Mouse (Mus musculus) small intestine, adult 2 months (tissue): ENCODE data around the gene Ttc24. TPM values are rescaled to one million over a fixed set of nuclear protein-coding genes. Genes with fewer than 3 reads are reported as not detected.

Source experiments
- H3K27ac ChIP-seq: fragments of 200-500 bp; 2 replicates; pipeline ENCODE4 v1.5.1; 2012; ENCODE audit warnings: low read depth, low read length, control low read depth, inconsistent platforms; ENCODE audit not compliant: insufficient read depth
- H3K27me3 ChIP-seq: fragments of 200-500 bp; 2 replicates; pipeline ENCODE4 v1.6.1; 2012; ENCODE audit warnings: mild to moderate bottlenecking, moderate library complexity, low read length, inconsistent platforms; ENCODE audit not compliant: control insufficient read depth, insufficient read depth
- H3K36me3 ChIP-seq: fragments of 200-500 bp; 2 replicates; pipeline ENCODE4 v1.6.1; 2012; ENCODE audit warnings: mild to moderate bottlenecking, low read length, control low read depth, inconsistent platforms; ENCODE audit not compliant: control insufficient read depth, insufficient read depth
- H3K4me1 ChIP-seq: fragments of 200-500 bp; 2 replicates; pipeline ENCODE4 v1.6.1; 2012; ENCODE audit warnings: low read length, inconsistent platforms, mixed read lengths; ENCODE audit not compliant: control insufficient read depth, insufficient read depth, insufficient read length
- H3K4me3 ChIP-seq: fragments of 200-500 bp; 2 replicates; pipeline ENCODE4 v1.5.1; 2012; ENCODE audit warnings: low read depth, mild to moderate bottlenecking, control low read depth, inconsistent platforms, low read length, moderate library complexity
- CTCF ChIP-seq: fragments of 200-500 bp; IDR thresholded peaks from 2 replicates; pipeline ENCODE4 v1.5.1; 2012; ENCODE audit warnings: low read depth, mild to moderate bottlenecking, control low read depth, inconsistent platforms, low read length, moderate library complexity, mixed read lengths; ENCODE audit not compliant: insufficient replicate concordance, insufficient read length; ENCODE audit errors: extremely low read depth
- POLR2A ChIP-seq: fragments of 200-500 bp; IDR thresholded peaks from 2 replicates; pipeline ENCODE4 v1.6.1; 2012; ENCODE audit warnings: low read depth, mild to moderate bottlenecking, control low read depth, inconsistent platforms, low read length, moderate library complexity
- WGBS: fragments of 180-500 bp; shearing (Covaris S2); methylation state at CpG from one replicate; pipeline ENCODE4 v1.1.7; 2018; 5-methylcytosine and 5-hydroxymethylcytosine counted together
- polyA plus RNA-seq: library from polyadenylated mRNA; depleted of rRNA; stranded (reverse); fragments of >200 nt; gene quantifications from 2 replicates; pipeline ENCODE4 v1.2.3, GENCODE M21; 2012; rRNA removed

The Ttc24 gene
- polyA plus RNA-seq = not detected in 2 replicates

GRCm38 (mm10) chr3:88078204-88078603, at the start of gene Ttc24:
Gene Ttc24, minus strand, starts transcription at chr3:88078304.
- no peak for TF ChIP-seq POLR2A
- TF ChIP-seq CTCF = no peak
- WGBS = 71% methylated on average over 4 of the region's 4 CpGs
- Histone ChIP-seq H3K36me3 (no peaks in the 10 kb centered on the region), H3K4me1 (no peaks in the 10 kb centered on the region; the same call in 1 of the 2 replicates), H3K4me3 (no peak within 1 kb of the TSS), H3K27me3 (0 out of 2 replicates have a peak, but pooled peaks cover 7% of the 10 kb centered on the region), H3K27ac (no peak within 1 kb of the TSS)

DNA sequence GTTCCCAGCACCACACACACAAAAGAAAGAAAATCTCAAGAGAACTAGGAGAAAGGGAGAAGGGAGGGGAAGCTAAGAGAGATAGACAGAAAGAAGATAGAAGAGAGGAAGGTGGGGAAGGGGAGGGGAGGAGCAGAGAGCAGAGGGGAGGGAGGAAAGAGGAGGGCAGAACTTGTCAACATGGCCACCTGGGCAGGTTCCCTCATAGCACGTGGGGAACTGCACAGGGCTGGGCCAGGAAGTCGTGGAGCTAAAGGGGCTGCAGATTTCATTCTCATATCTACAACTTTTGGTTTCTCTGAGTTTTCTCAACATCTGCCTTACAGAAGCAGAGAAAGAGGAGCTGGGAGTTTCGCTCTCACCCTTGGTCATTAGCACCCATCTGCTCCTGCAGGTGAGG, 49.5 kb upstream of the Ttc24 start:
- H3K27ac ChIP-seq = no peak overlapping the region
- H3K4me1 ChIP-seq = peaks cover 6% of the 10 kb centered on the region; the same call in 1 of the 2 replicates
- TF ChIP-seq CTCF (no peak), POLR2A (no peak)
- 37% methylated on average over 3 of the region's 3 CpGs for WGBS
- no peaks in the 10 kb centered on the region for H3K36me3 ChIP-seq
- H3K4me3 ChIP-seq = no peak overlapping the region
- H3K27me3 ChIP-seq = no peaks in the 10 kb centered on the region

GRCm38 (mm10) chr3:88126181-88126580, 48.1 kb upstream of the Ttc24 start:
- H3K4me3 ChIP-seq = no peak overlapping the region

GRCm38 (mm10) chr3:88125195-88125594, 47.1 kb upstream of the Ttc24 start:
- no peaks in the 10 kb centered on the region for H3K27me3 ChIP-seq
- H3K4me1 ChIP-seq = no peaks in the 10 kb centered on the region
- TF ChIP-seq POLR2A = no peak
- no peak for TF ChIP-seq CTCF
- 0 out of 2 replicates have a peak, but pooled peaks cover under 1% of the 10 kb centered on the region for H3K36me3 ChIP-seq
- 43% methylated on average over 4 of the region's 4 CpGs for WGBS
- no peak overlapping the region for H3K27ac ChIP-seq
- no peak overlapping the region for H3K4me3 ChIP-seq

More at GRCm38 (mm10) chr3:88126181-88126580, 48.1 kb upstream of the Ttc24 start:
- Histone ChIP-seq H3K27ac (no peak overlapping the region), H3K27me3 (no peaks in the 10 kb centered on the region), H3K36me3 (no peaks in the 10 kb centered on the region), H3K4me1 (no peaks in the 10 kb centered on the region)
- TF ChIP-seq POLR2A (no peak), CTCF (no peak)
- WGBS = 85% methylated on average over 7 of the region's 7 CpGs

DNA sequence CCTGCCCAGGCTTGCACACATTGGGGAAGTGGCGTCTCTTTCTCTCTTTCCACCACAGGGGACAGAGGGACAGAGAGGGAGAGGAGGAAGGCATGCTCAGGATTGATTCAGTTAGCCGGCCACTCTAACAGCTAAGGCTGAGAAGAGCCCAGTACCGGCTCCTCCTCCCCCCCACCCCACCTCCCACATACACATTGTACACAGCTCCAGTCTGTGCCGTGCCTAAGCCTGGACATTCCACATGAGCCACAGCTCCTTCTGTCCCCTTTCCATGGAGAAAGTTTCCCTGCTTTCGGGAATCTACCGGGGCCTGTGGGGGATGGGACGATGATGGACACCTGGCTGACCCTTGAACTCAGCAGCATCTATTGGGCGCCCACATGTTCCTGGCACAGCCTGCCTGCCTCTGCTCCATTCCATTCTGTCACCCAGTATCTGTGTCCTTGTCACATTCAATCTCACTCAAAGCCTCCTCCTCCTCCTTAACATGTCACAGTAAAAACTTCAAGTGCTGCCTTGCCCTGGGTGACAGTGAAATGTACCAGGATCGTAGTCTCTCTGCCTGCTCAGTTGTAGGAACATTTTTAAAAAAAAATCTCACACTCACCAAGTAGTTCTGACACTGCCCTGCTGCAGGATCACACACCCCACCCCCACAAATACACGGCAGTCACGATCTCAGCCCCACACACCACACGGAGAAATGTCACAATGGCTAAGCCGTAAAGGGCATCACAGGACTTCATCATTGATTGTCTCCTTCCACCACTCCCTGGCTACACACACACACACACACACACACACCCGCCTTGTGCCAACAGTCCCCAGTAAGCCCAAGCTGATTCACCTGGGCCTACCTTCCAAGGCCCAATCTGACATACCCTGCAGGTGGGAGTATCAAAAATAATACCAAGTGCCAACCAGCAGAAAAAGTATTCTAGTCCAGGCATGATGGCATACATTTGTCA, 43.3 kb upstream of the Ttc24 start:
- Histone ChIP-seq H3K4me3 (no peak overlapping the region), H3K27ac (no peak overlapping the region), H3K36me3 (peaks cover 3% of the 10 kb centered on the region; the same call in 1 of the 2 replicates), H3K27me3 (no peaks in the 10 kb centered on the region), H3K4me1 (no peaks in the 10 kb centered on the region)
- 86% methylated on average over 14 of the region's 14 CpGs for WGBS
- TF ChIP-seq POLR2A = no peak
- no peak for TF ChIP-seq CTCF

DNA sequence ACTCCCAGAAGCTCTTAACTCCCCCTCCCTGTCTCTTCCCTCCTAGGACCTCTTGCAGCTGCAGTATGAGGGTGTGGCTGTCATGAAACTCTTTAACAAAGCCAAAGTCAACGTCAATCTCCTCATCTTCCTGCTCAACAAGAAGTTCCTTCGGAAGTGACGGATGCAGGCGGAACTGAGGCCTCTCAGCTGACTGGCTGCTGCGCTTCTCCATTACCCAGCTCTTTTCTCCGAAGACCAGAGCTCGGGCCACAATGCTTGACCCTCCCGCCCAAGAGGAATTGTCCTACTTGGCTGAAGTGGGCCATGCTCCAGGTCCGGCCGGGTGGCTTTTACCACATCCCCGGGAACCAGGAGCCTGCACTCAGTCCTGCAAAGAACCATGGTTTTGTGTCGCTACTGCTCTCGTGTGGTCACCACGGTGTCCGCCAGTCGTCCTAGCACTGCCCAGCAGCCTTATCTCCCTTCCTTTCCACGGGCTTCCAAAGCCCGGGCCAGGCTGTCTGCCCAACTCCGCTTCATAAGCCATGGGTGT, 42.1 kb upstream of the Ttc24 start:
- H3K27ac ChIP-seq = no peak overlapping the region
- H3K36me3 ChIP-seq = peaks cover 5% of the 10 kb centered on the region
- no peak overlapping the region for H3K4me3 ChIP-seq
- H3K27me3 ChIP-seq = no peaks in the 10 kb centered on the region
- TF ChIP-seq CTCF = no peak
- TF ChIP-seq POLR2A = no peak
- H3K4me1 ChIP-seq = no peaks in the 10 kb centered on the region
- WGBS = 83% methylated on average over 19 of the region's 19 CpGs

- Histone ChIP-seq H3K4me3 (no peak overlapping the region), H3K27me3 (no peaks in the 10 kb centered on the region), H3K4me1 (no peaks in the 10 kb centered on the region), H3K36me3 (peaks cover 19% of the 10 kb centered on the region), H3K27ac (no peak overlapping the region)
- 94% methylated on average over 12 of the region's 12 CpGs for WGBS
- TF ChIP-seq POLR2A (no peak), CTCF (no peak)
Observed at GRCm38 (mm10) chr3:88114396-88114795, 36.3 kb upstream of the Ttc24 start.

- Histone ChIP-seq H3K4me1 (no peaks in the 10 kb centered on the region), H3K36me3 (peaks cover 13% of the 10 kb centered on the region), H3K27me3 (no peaks in the 10 kb centered on the region), H3K27ac (no peak overlapping the region), H3K4me3 (no peak overlapping the region)
- 90% methylated on average over 6 of the region's 6 CpGs for WGBS
- TF ChIP-seq POLR2A (no peak), CTCF (no peak)
Observed at GRCm38 (mm10) chr3:88109126-88109525, 31.0 kb upstream of the Ttc24 start.
